Mouse (Mus musculus) NIH3T3 (cell line): ENCODE measurements around the gene Lrrc61.
A peak's percentile ranks its signal among the peaks of the same experiment; 100 is the strongest.

Experiments
- DNase-seq: peaks from one replicate; pipeline ENCODE4 v3.0.0-alpha.2; 2012; ENCODE audit warnings: low read depth

Gene Lrrc61

DNA sequence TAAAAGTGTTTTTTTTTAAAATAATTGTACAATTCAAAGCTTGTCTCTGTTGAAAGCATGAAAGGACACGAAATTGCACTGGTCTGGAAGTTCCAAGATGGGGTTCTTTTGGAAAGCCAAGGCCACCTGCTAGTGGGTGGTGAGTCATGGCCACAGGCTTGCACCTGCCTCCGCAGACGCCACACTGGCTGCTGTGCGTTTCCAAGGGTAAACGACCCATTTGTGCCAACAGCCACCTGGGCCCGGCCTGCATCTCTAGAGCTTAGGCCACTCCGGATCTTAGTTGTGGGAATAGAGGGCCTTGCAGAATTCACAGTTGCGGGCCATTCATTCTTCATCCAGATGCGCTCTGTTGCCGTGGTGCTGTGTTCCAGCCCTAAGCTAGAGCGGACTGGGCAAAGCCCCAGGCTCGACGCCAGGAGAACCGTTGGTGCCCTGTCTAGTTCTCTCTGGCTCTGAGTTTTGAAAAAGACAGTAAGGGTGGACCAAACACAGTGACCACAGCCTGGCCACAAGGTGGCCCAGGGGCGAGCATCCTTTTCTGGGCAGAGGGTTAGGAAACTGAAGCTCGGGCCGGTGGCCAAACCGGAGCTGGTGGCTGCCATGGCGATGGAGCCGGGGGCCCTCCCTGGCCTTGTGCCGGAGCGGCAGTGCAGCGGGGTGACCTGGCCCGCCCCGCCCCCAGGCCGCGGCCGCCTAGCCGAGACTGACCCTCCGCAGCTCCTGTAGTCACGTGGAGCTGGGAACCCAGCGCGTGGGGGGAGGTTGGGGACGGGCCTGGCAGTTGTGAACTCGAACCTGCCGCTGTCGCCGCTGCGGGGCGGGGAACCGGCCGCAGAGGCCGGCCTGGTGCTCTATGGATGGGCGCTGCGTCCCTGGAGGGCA lies 38.8 kb downstream of the Lrrc61 start, which contains the start of the genes Repin1 and Gm44965:
Gene Repin1, plus strand, starts transcription at position 726 of the 885 bp plus-strand sequence.
Gene Gm44965, plus strand, starts transcription at position 784 of the 885 bp plus-strand sequence.
- peak; percentile 96 for DNase-seq

DNA sequence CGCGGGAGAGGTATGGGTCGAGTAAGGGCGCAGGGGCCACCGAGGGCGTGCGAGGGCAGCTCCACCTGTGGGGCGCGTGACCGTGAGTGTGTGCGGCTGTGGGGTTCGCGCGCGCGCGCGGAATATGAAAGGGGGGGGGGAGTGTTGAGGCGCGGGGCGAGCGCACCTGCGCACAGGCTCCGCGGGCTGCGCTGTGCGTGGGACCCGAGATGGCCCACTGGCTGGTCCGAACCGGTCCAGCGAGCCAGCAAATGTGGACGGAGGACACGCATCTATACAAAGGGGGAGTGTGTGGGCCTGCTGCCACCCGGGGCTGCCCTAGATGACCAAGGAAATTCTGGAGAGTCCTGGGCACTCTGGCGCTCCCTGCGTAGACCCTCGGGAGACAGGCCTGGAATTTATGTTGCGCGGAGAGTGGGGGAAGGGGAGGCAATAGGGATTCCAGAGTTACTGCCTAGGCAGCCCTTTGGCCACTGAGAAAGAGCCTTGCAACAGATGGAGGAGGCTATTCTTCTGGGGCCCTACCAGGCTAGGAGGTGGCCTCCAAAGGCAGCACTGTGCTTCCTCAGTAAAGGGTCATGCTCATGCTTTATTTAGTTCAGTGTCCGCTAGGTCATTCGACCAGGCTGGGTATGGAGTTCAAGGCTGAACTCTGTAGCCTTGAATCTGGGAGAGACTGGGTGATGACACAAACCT lies 39.6 kb downstream of the Lrrc61 start:
- DNase-seq: peak; percentile 74

DNA sequence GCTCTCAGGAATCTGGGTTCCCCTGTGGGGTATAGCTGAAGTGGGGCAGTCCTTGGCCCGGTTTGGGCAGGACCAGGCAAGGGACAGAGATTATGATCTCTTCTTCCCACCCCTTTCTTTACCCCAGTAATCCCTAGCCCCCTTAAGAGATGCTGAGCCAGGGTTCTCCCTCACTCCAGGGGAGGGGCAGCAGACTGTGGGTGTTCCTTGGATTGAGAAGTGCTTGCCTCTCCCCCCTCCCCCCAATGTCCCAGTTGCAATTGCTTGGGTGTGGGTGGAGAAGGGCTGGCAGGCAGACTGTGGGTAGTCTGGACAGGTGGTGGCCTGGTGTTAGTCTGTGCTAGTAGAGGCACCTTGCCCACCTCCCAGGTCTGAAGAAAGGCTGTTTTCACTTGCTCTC lies 40.7 kb downstream of the Lrrc61 start:
- peak; percentile 32 for DNase-seq

DNA sequence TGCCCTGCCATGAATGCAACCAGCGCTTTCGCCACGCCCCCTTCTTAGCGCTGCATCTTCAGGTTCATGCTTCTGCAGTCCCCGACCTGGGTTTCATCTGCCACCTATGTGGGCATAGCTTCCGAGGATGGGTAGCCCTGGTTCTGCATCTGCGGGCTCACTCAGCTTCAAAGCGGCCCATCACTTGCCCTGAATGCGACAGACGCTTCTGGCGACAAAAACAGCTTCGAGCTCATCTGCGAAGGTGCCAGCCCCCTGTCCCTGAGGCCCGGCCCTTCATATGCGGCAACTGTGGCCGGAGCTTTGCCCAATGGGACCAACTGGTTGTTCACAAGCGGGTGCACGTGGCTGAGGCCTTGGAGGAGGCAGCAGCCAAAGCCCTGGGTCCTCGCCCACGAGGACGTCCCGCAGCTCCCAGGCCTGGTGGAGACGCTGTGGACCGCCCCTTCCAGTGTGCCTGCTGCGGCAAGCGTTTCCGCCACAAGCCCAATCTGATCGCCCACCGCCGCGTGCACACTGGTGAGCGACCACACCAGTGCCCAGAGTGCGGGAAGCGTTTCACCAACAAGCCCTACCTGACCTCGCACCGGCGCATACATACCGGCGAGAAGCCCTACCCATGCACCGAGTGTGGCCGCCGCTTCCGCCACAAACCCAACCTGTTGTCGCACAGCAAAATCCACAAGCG lies 42.1 kb downstream of the Lrrc61 start:
- no peak for DNase-seq

DNA sequence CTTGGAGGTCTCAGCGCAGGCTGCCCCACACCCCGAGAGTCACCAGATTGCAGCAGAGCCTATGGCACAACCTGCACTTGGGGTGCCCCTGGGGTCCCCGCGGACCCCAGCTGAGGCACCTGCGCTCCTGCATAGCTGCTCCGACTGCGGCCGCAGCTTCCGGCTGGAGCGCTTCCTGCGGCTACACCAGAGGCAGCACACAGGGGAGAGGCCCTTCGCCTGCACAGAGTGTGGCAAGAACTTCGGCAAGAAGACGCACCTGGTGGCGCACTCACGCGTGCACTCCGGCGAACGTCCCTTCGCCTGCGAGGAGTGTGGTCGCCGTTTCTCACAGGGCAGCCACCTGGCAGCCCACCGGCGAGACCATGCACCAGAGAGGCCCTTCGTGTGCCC lies 42.6 kb downstream of the Lrrc61 start:
- DNase-seq: no peak

DNA sequence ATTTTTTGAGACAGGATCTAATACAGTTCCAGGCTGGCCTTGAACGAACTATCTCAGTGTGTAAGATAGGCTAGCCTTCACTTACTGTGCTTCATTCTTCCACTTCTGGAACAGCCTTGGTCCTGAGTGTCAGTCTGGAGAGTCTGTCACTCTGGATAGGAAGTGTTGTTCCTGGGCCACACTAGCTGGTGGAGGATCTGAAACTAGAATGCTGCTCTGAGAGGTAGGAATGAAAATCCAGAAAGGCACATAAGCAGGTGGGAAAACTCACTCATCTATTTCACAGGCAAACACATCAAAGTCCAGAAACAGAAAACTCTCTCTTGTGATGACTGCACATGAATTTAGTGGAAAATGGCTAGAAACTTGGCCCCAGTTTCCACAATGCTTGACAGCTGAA lies 46.0 kb downstream of the Lrrc61 start:
- no peak for DNase-seq

DNA sequence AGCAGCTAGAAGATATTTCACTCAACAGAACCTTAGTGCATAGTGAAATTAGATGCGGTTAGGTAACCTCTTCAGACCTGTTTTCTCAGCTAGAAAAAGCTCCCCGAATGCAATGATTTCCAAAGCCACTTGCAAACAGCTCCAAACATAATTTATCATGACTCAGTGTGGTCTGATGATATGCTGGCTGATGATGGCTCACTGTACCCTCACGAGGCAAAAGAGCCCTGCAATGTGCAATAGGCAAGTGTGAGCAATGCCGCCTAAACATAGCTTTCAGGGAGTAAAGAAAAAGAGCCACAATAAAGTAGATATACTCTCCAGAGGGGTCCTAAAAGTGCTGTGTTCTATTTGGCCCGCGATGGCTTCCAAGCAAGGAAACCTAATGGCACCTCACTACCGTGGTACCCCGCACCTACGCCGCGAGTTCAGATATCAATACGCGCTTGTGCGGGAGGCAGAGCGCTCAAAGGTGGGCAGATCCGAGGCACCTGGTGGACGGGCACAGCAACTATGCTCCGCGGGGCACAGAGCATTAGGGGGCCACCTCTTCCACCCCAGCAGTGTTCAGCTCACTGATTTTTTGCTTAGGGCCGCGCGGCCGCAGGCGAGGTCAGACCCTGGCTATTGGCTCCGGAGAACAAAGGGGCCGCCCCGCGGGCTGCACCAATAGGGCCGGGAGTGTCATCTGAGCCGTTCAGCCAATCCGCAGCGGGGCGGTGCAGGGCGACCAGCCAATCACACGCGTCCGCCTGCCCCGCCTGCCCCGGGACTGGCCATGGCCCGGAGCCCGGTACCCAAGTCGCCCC lies 46.9 kb downstream of the Lrrc61 start, which contains the start of gene Zfp775:
Gene Zfp775, plus strand, starts transcription at position 793 of the 809 bp plus-strand sequence.
- DNase-seq: peak; percentile 97

DNA sequence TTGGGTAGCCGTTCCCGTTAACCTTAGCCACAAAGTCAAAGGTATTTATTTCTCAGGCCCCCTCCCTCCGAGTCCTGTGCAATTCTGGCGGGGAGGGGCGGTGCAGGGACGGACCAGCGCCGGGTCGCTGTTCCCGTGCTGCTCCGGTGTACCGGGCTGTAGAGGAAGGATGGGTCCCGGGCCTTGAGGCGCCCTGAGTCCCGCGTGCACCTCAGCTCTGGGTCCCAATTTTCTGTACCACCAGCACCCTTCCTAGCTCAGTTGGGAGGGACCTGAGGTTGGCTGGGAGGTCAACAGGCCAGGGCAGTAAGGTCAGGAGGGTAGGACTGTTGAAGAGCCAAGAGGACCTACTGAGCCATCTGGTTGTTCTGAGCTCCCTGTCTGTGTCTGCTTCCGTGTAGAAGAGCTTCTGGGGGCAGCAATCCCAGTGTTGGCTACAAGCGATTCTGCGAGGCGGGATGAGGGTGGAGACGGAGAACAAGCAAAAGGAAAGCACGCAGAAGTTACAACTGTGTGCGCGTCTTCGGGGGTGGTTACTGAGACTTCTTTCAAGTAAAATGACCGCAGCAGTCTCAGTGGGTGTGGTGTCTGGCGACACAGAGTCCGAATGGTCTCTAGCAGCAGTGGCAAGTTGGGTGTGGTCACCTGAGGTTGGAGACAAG lies 47.6 kb downstream of the Lrrc61 start:
- peak; percentile 68 for DNase-seq

DNA sequence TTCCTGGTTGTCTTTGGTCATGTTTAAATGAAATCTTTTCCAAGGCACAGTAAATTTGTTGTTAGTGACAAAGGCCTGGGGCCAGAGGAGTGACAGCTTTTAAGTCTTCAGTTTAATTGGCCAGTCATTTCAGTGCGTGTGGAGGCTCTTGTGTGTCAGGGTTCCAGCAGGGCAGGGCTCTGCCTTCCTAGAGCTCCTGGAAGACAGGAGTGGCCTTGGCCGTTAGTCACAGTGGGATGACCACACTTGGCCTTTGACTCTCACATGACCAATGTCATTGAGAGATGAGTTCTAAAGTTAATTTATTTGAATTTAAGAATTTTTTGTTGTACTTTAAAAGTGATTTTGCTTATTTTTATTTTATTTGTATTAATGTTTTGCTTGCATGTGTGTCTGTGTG lies 53.5 kb downstream of the Lrrc61 start:
- DNase-seq: no peak

DNA sequence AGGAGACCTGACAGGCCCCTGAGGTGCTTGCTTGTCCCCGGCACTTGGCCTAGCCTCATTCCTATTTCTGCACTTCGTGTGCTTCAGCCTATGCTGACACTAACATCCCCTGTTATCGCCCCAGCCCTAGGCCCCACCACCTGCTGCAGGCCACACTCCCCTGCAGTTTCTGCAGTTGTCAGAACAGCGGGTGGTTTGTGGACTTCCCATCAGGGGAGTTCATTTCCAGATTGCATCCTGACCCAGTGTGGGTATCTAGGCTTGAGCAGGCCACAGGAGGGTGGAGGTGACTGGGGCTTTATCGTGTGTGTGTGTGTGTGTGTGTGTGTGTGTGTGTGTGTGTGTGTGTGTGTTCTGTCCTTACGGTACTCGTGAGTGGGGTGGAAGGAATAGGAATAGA lies 54.9 kb downstream of the Lrrc61 start:
- DNase-seq: no peak

DNA sequence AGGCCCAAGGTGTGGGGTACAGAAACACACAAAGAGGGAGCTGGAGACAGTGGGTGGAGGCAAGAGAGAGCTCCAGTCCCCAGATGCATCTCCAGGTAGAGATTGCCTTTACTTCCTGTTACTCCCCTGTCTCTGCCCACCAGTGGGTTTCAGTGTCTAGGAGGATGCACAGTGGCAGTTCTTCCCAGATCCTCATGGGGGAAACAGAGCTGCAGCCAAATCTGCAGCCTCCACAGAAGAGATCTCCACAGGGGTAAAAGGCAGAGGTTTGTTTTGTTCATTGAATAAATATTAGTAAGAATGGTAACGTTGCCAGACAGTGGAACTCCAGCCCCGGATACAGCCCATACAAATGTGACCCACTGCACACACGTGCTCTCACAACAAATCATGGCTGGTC lies 56.1 kb downstream of the Lrrc61 start:
- no peak for DNase-seq

DNA sequence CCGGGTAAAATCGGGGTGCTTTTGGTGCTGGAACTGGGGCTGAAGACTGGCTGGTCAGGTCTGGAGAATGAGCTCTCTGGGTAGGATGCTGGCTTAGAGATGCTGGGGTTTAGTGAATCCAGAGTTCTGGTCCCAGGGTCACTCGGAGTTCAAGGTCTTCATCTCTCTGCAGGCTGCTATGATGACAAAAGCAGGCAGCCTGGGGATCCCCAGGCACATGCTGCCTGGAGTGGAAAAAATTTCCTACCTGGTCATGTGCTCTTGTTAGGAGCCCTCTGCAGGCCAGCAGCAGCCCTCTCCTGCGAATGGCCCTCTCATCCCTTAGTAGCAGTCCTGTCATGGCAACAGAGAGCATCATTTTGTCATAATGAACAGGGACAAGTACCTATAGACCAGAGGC lies 58.9 kb downstream of the Lrrc61 start:
- DNase-seq: no peak

DNA sequence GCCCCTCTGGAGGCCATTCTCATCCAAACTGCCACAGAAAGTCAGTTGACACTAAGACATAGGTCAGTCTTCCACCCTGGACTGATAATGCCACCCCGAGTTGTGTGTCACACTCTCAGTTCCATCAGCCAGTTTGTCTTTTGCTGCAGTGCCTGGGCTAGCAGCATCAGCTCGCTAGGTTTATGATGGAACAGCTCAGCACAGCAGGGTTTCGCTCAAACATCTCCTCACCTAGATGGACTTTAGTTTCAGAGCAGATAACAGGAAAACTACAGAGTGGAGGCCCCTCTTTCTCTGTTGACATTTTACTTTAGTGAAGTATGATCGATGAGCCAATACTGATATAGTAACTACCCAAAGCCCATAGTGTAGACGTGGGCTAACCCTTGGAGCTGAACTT lies 60.2 kb downstream of the Lrrc61 start:
- no peak for DNase-seq

DNA sequence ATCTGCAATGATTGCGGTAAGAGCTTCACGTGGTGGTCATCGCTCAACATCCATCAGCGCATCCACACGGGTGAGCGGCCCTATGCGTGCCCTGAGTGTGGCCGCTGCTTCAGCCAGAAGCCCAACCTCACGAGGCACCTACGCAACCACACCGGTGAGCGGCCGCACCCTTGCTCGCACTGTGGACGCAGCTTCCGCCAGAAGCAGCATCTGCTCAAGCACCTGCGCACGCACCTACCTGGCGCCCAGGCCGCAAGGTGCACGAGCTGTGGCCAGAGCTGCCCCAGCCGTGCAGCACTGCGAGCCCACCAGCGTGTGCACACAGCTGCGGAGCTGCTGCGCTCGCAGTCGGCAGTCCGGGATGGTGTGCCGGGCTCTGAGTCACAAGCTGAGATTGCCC lies 65.4 kb downstream of the Lrrc61 start:
- no peak for DNase-seq
